Mouse (Mus musculus): ENCODE data around the gene Gpr156.
"Not testable (repeated sequence)": the region's sequence is repeated elsewhere in the genome, so short reads cannot be mapped to it uniquely, and the experiment has no call there.

The Gpr156 gene

DNA sequence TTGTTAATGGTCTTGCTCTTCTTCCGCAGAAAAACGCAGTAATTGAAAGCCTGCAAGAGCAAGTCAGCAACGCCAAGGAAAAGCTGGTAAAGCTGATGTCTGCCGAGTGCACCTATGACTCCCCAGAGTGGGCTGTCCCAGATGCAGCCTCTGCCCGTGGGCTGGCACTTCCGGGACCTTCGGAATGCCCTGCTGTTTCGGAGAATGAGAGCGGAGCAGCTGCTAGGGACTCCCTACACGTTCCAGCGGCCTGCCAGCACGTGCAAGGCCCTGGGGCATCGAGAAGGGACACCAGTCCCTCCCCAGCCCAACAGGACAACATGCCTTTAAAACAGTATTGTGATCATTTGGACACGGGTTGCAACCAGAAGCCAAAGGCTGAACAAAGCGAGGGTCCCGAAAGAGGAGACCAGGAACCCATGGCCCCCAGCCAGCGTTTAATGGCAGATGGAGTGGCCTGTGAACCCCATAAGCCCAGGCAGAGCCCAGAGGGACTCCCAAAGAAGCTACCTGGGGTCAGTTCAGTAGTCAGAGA, 88.3 kb downstream of the Gpr156 start:
- DNase-seq, result no peak

DNA sequence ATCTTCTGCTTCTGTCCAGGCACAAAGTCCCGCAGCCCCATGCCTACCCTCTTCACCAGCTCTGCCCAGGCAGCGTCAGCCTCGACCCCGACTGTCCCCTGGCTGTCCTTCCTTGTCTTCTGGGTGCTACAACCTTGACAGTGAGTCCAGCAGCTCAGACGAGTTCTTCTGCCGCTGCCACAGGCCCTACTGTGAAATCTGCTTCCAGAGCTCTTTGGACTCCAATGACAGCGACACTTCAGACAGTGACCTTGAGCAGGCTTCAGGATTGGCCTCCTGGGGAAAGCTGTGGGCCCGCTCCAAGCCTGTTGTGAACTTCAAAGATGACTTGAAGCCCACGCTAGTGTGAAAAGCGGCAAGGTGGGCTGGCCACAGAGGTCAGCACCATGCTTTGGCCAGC, 89.2 kb downstream of the Gpr156 start:
- no peak for DNase-seq

DNA sequence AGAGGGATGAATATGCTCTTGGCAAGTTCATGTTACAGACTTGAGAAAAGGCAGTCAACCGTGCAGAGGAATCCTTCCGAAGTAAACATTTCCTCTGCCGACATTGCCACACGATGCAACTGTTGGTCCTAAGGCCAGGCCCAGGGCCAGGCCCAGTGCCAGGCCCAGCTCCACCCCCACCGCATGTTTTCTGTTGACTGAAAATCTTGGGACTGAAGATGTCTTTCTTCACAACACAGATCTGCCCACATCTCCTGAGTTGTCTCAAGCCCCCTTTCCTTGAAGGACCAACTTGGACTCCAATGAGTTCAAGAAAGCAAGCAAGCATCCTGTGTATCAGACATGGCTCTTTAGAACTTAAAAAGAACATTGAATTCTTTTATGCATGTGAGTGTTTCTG, 92.1 kb downstream of the Gpr156 start:
- no peak for DNase-seq

DNA sequence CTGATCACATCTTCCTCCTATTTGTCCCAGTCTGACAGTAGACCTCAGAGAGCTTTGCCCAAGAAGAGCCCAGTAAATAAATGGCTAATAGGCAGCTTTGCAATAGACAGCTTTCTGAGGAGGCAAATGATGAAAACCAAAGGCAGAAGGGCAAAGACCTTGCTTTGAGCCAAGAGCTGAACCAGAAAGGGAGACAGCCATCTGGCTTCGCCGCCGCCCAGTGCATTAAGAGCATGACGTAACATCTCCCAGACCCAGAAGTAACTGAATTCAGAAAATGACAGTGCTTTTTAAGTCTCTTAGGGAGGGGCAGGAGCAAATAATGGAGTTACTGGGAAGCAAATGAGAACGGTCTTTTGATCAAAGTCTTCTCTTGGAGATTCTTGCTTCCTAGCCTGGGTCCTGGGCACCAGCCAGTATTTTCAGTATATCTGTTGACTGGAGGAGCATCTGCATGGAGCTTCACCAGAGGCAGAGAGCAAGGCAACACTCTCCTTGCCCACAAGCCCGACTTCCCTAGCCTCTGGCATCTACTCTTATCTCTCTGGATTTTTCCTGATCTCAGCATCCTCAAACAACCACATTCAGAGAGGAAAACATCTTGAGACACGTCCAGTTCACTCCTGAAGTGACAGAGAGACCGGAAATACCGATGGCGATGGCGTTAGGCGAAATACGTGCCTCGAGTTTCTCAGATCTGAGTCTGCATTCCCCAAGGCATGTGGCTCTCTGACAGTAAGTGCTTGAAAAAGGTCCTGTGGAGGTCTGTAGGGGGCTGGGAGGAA, 92.9 kb downstream of the Gpr156 start:
- DNase-seq, result no peak

DNA sequence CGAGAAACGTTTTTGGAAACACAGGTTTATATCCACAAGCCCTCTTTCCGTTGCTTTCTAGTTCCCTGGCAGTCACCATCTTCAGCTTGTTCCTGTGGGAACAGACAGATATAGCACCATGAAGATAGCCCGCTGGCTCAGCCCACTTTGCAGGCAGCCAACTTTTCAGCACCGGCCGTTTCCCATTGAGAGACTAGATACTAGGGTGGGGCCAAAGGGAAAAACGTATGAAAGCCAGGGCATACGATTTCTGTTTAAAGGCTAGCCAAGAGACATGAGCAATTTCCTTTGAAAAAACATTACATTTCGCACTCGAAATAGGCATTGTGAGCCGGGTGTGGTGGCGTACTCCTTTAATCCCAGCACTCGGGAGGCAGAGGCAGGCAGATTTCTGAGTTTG, 95.2 kb downstream of the Gpr156 start:
- DNase-seq, result no peak

DNA sequence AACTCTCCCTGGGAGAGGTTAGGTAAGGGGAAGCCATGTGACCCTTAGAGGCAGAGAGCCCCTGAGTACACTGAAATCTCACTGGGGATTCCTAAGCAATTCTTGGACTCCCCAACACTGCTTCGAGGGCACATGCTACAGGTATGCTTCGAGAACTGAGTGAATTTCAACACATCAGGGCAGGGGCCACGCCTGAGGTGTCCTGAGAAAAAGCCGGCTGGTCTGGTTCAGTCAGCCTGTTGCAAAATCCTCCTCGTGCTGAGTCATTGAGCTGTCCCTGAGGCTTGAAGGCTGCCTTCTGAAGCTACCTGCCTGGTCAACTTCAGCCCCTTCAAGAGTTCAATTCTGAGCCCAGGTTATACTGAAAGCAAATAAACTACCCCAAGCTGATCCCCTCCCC, 96.1 kb downstream of the Gpr156 start:
- no peak for DNase-seq

DNA sequence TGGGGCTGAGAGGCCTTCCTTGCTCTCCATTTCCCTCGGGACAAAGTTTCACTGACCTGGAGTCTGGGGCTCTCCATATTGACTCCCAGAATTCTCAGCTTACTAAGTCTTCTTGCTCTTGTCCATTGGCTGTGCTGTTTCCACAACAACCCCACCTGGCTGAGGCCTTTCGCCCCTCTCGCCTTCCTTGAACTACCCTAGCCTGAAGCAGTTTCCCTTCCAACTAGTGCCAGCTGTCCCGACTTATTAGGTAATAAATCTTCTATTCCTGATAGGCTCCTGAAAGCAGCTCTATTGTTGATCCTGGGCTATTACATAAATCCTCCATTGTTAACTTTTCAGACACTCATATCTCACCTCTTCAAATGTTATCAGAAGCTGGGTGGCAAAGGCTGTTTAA, 96.6 kb downstream of the Gpr156 start:
- DNase-seq, result no peak

DNA sequence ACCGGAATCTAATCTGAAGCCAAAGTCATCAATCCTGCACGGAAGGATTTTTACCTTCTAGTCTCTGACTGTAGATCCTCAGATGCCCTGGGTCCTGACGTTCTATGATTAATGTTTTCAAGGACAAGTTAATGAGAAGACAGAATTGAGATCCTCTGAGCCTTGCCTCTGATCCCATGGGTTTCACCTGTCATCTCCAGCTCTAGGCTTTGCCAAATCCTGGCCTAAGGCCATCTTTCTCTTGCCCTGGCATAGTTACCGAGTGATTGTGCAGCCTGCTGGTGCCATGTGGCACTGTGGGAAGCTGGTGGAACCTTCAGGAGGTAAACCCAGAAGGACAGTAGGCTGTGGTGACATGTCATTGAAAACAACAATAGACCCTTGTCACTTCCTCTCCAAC, 98.7 kb downstream of the Gpr156 start:
- DNase-seq, result no peak

DNA sequence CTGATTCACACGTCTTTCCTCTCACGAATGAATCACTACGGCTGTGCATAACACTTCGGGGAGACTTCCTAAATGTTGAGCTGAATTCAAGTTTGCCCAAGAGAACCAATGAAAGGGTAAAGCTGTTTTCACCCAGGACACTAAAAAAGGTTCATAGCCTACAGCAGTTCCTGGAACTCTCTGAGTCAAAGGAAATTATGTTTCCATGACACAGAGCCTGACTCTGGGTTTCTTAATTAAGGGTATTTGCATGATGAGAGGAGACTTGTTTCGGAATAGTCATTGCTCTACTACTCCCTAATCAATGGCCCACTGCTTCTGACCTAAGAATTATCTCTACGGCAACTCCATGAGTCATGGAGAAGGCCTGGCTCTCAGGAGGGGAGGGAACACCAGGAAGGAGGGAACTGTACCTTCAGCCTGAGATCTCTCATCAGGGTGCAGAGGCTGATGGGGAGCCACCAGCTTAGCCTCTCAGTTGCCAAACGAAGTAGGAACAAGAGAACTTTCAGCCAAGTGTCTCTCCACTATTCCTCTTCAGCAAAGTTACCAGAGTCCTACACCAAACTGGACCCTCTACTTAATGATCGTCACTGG, 100.7 kb downstream of the Gpr156 start:
- DNase-seq, result no peak

DNA sequence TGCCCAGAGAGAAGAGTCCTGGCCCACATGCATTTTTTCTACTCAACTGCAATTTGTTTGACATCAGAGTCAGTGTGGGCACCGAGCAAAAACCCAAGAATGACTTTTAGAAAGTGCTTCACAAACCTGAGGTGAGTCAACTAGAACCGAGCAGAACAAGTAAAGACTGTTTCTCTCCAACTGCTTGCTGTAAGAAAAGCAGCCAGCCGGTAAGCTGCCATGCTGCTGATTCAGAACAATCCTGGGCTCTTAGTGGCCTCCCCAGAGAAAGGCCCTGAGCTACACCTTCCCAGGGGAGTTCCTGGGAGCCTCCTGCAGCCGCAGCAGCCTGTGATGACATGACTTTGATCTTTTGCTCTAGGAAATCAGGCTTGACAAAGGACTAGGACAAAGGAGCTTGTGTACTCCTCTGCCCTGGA, 101.7 kb downstream of the Gpr156 start:
- no peak for DNase-seq

DNA sequence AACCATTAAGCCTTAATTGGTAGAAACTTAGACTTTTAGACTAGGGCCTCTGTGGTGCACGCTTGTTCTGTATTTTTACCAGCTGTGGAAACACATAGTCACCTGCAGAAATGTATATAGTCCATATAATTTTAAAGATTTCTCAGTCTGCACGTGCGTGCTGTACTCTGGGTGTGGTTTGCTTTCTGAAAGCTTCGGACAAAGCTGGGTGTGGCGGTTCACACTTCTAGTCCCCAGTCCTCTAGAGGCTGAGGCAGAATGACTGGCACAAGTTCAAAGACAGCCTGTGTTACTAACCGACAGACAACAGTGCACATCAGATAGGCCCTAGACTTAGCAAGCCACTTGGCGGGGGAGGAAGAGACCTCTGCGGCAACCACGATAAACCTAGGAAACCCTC, 116.3 kb downstream of the Gpr156 start:
- DNase-seq, result no peak

DNA sequence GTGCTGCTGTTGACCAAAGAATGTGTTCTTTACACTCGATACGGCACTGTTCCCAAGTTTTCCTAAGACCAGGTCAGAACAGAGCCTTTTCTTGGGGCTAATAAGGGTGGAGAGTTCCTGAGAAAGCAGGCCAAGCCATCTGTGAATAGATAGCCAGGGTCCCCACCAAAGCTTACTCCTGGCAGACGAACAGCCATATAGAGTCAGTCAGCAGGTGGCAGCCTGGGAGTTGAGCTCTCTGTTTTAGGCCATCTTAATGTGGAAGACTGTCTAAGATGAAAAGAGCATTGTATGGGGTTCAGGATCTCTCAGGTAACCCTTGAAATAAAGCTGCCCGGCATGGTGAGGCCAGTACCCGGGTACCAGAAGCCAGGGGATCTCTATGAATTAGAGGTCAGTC, 116.8 kb downstream of the Gpr156 start:
- no peak for DNase-seq

DNA sequence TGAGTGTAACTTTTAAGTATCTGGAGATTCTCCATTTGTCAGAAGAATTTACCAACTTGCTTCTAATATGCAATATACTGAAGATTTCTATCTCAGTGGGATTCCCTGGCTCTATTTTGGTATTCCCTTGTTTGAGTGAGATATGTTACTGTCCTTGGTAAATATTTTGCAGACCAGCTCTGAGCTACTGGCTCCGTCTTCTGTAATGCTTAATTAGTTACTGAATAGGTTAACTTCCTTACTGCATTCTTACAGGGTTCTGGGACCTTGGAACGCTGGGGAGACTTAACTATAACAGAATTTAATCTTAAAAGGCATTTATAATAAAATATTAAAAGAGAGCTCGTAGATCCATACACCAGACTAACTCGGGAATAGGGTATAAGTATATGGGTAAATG, 121.8 kb downstream of the Gpr156 start:
- not testable (repeated sequence) for DNase-seq

DNA sequence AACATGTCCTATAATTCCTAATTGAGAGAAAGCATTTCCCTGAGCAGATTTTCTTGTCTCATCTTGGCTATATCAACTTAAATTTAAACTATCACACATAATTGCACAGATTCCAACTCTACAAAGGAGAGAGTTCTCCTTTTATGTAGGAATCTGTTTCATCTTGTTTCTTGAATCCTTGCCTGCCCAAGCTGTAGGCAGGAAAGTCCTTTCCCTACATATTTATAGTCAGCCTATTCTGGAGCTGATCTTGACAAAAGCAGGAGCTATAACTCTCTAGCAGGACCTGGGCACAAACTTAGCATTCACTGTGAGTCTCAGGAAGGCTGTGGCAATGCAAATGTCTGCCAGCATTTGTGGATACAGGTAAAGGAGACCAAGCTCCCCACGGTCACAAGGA, 125.9 kb downstream of the Gpr156 start:
- DNase-seq, result no peak

DNA sequence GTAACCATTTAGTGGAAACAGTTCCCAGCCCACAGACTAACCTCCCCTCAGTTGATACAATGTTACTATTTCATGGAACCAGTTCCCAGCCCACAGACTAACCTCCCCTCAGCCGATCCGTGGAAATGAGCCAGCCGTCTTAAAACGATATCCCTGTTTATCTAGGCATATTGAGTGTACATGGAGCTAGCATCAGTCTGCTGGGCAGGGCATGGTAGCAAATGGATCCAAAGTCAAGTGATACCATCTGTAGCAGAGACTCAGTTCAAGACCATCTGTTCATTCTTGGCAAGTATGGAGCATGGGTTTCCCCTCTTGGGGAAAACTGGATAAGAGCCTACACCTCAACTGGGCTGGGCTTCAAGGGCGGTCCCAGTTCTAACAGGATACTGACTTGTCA, 128.3 kb downstream of the Gpr156 start:
- DNase-seq, result peak; percentile 6

DNA sequence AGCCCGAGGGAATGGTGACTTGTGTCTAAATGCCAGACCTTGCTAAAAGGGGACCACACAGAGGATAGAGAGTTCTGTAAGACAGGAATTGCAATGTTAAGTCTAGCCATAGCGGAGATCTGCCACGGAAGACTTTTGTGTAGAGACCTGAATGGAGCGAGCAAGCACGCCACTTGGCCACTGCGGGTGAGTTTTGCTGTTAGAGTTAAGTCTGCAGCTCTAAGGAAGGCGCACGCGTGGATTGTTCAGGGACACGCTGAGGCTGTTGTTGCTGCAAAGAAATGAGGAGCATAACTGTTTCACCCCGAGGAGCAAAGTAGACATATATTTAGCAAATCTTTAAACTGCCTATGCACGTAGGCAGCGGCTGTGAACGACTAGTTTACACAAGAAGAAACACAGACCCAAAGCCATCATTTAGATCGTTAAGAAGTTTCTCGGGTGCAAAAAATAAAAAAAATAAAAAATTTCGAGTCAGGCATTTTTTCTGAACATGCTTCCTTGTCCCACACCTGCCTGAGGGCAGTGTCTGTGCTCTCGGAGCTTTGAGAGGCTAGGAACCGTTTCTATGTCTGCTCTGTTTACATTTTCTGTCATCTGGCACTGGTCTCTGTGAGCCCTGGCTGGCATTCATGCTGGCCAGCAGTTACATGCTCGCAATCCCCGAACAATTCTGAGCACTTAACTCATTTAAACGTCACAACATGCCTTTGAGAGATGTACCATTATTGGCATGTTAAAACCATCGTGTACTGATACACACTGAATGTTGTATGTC, 131.7 kb downstream of the Gpr156 start:
- DNase-seq, result peak; percentile 23
